Mouse (Mus musculus) cerebellum, adult (tissue): ENCODE measurements at regions not wholly inside any gene's neighbourhood (a gene's known extent, or its start where the extent isn't known, plus 50 kb on each side); places are given as distances from the start of the nearest gene placed in this dataset.

Experiments used
- ATAC-seq: cut with Nextera tagmentation; 2 replicates; pipeline ENCODE4 v1.9.2; 2017; ENCODE audit warnings: mild to moderate bottlenecking, moderate library complexity, mixed read lengths; ENCODE audit not compliant: insufficient number of reproducible peaks, low FRiP score, low TSS enrichment

DNA sequence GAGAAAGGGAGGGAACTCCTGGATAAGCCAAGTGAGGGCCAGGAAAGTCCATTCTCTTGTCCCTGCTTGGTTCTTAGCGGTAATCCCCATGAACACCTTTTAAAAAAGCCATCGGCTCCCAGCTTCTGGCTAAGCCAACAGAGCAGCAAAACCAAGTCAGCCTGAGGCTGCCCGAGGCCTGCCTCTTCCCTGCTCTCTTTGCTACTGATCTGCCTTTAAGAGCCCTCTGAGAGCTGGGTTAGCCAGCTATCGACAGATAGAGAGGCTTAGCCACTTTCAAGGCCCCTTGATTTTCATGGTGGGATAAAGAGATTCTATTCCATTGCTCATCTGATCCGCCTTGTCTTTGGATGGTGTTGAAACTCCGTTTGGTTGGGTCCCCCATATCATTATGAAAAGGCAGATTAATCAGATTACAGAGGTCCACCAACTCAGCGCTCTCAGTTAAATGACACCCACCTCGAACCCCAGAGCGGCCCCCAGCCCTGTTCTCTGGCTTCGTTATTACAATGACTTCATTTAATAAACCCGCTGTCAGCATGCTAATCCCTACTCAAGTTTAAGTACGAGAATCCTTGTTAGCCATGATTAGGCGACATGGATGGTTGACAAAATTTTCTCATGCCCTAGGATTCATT, 66.1 kb downstream of the Slc4a3 start:
- no peak for ATAC-seq

DNA sequence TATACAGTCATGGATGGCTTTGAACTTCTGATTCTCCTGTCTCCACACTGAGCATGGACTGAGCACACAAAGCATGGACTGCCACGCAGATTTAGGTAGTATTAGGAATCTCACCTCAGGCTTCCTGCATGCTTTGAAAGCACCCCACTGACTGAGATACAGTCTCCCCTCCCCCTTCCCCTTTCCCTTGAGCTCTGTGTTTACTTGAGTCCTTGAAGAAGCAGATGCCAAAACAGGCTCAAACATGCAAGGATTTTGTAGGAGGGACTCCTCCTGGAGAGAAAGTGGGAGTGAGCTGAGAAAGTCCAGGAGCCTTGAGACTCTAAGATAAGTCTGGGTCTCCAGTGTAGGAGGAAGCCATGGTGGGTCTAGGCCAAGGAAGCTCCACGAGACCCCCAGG, 67.1 kb downstream of the Slc4a3 start:
- ATAC-seq, result no peak

DNA sequence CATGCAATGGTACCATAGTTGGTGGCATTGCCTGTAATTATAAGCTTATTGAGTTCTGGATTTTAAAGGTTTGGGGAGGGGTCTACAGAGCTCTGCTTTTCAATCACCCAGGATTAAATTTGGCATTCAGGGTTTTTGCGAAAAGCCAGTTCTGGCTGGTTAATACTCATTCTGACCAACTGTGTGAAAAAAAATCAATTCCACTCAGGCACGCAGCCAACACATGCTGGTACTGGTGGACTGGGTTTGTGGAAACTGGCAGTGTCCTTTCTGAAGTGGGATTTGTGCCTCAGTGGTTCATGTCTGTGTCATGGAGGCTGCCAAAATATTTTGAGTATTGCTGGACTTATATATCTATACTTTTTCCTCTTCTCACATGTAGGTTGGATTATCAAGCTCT, 70.9 kb downstream of the Slc4a3 start:
- ATAC-seq, result no peak

DNA sequence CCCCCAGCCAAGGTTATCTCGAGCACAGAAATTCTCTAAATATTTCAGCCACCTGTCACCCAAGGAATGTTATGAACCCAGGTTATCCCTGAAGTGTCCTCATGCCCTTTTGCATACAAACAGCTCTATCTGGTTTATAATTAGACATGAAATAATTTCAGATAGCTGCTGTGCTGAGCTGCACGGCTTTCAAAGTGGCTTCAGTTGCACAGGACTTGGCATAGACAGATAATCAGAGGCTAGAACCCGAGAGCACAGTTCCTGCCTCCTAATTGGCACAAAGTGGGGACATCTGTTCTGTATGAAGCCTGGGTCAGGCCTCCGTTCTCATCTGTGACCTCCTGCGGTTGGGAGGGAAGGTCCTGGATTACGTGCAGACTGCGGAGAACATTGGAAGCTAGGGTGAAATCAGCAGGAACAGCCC, 72.3 kb downstream of the Slc4a3 start:
- peak; percentile 52 for ATAC-seq

DNA sequence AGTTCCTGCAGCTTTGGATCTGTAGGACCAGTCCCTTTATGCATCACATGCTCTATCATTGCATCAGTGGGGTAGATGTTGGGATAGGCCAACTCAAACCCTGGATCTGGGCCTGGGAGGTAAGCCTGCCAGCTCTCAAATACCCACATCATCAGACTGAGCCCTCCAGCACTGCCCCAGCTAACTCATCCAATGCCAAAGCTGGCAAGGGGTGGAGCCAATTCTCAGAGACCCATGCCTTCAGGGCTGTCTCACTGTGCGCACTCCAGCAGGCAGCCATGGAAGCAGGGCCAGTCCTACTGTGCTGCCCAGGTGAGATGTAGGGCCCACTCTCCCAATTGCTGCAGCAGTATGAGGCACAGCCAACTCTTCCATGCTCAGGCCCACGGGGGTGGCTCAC, 84.2 kb downstream of the Slc4a3 start:
- no peak for ATAC-seq

DNA sequence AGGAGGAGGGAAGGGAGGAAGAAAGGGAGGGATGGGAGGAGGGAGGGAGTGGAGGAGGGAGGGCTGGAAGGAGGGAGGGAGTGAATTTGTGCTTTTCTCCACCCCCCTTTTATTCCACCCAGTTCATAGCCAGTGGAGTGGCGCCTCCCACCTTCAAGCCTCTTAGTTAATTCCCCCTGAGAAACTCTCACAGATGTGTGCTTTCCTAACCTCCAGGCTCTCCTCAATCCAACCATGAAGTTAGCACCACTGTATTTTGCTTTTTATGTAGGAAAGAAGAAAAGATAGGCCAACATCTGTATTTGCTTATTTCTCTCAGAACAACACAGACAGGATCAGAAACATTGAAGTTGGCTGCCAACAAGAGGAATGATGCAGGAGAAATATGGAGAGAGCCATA, 85.7 kb downstream of the Slc4a3 start:
- ATAC-seq, result no peak

DNA sequence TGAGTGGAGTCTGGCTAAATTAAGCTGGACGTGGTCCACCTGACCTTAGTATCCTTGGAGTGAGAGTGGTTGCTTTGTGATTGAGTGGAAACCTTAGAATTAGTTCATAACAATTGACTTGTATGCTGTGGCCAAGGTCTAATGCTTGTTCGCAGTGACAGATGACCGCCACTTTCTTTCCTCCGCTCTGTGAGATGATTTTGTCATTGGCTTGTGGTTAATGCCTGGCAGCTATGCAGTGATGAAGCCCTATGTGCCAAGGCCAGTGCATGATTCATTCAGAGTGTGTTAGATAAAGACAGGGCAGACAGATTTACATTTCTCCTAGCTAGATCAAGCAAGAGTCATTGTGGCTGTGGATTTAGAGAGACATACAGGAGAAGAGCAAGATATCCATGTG, 89.5 kb downstream of the Slc4a3 start:
- ATAC-seq, result no peak

DNA sequence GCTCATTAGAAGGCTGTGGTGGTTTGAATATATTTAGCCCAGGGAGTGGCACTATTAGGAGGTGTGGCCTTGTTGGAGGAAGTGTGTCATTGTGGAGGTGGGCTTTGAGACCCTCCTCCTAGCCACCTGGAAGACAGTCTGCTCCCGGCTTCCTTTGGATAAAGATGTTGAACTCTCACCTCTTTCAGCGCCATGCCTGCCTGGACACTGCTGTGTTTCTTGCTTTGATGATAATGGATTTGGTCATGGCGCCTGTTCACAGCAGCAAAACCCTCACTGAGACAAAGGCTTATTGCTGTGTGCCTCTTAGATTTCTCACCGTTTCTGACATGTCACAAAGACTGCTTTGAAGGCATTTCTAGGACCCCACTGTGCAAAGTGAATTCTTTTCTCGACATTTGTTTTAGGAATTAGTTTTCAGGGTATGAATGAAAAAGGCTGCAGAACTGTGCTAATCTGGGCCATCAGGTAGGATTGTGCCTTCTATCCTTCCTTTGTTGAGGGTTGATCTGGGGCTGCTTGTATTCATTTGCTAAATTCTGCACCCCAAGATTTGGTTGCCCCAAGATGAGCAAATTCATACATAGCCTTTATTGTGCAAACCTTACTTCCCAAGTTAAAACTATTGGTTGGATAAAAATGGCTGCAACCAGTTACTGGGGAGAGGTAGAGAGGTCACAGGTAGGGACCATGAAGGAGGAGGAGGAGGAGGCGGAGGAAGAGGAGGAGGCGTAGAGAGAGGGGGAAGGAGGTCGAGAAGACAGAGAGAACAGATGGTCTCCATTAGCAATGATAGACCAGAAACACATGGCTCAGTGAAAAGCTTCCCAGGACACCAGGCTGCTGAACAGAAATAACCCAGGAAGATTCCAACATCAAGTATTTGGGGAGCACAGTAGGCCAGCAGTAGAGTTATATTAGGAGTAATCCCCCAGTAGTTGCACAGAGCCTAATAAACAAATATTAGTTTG, 93.2 kb downstream of the Slc4a3 start:
- no peak for ATAC-seq

DNA sequence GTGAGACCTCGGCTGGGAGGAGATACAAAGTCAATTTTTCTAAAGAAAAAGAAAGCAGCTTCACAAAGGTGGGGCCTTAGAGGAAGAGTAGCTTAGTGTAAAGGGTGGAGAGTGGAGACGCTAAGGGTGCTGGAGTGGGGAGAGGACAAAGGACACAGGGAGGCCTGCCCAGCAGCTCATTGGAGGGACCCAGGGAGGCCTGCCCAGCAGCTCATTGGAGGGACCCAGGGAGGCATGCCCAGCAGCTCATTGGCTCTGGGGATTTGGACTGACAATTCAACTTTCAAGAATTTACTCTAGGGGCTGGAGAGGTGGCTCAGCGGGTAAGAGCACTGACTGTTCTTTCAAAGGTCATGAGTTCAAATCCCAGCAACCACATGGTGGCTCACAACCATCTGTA, 96.4 kb downstream of the Slc4a3 start:
- ATAC-seq, result no peak

DNA sequence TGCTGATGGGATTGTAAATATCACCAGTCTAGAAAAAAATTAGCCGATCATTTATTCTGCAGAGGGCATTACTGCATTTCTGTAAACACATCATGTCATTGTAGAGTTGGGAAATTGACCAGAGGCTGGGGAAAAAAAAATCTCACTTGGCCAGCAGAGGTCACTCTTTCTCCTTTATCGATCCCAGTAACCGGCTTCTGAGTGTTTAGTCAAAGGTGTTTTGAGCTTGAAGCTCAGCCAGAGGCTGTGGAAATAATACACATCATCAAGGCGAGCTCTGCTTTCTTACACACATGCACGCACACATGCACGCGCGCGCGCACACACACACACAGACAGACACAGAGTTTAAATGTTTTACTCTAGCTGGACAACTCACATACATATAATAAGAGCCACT, 106.5 kb downstream of the Slc4a3 start:
- ATAC-seq, result no peak

DNA sequence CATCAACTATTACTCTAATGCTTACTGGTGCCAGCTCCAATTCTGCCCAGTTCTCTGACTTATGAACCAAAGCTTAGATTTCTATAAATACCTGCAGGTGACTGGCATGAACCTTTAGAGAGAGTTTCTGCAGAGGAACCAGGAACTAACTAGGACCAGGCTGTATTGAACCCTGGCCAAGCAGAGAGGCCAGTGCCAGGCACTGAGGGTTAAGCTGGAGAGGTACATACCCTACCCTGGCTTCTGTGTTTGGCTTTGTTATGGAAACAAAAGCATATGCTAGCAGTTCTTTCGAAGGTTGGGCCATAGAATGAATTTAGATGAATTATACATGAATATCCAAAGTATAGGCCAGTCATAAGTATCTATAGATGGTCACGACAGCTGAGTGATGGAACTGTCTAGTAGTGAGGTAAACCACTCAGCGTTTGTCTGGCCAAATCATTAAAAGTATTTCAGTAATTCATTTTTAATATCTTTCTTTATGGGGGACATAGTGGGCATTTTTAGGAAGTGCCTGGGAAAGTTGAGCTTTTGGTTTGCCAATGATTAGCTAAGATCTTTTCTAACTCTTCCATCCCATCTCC, 107.0 kb downstream of the Slc4a3 start:
- ATAC-seq, result no peak

DNA sequence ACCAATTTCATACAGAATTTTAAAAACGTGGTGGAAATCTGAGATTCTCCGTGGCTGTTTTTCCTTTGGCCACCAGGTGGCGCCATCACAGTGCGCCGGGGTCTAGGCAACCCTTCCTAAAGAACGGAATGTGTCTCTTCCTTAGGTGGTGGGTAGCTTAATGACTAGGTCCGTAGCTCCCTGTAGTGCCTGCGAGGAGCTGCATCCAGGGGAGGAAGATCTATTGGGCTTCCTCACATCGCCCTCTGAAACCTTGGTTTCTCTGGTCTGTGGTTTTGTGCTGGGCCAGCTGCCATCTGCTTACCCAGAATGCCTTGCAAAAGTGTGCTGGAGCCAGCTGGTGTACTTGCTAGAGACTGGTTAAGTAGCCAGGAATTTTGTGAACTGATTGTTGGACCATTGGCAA, 107.6 kb downstream of the Slc4a3 start:
- peak; percentile 64; the same call in 1 of the 2 replicates for ATAC-seq

DNA sequence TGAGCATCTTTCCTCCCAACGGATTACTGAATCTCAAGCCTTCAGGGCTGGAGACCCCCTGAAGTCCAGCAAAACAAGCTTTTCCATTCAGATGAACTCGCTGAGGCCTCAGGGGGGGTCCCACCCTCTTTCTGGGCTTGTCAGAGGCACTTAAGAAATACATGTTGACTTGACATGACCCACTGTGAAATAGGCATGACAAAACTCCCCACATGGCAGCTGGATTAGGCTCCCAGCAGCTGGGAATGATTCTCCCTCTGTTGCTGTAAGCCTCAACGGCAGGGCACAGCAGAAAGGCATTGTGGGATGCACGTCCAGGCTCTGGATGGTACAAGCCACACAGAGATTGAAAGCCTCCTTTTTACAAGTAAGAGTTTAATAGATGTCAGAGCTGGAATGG, 110.5 kb downstream of the Slc4a3 start:
- ATAC-seq, result no peak

DNA sequence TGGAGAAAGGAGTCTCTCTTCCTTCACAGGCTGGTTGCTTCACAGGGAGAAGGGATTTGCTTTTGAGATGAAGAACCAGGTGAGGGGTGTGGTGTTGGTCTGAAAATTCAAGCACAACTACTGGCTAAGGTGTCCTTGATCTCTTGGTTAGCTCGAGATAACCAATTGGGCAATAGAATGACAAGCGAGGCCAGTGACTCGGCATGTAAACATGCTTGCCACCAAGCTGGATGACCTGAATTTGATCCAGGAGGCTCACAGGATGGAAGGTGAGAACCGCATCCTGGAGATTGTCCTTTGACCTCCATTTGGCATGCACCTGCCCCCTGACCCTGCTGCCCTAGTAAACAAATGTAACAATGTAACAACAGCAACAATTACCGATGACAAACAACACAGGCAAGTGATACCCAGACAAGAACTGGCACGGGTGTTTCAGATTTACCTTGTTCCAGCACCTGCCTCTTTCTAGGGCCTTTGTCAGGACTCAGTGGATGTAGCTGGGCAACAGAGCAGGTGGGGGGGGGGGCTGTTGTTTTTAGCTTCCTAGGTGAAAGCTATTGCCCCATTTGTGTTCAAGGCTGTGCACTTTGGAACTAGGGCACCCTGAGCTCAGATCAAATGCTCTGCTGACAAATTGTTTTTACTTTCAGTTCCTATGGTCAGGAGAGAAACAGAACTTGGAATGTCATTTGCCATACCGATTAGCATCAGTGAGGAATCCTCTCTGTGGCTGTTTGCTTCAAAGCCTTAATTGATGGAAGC, 114.5 kb downstream of the Slc4a3 start:
- ATAC-seq, result no peak

DNA sequence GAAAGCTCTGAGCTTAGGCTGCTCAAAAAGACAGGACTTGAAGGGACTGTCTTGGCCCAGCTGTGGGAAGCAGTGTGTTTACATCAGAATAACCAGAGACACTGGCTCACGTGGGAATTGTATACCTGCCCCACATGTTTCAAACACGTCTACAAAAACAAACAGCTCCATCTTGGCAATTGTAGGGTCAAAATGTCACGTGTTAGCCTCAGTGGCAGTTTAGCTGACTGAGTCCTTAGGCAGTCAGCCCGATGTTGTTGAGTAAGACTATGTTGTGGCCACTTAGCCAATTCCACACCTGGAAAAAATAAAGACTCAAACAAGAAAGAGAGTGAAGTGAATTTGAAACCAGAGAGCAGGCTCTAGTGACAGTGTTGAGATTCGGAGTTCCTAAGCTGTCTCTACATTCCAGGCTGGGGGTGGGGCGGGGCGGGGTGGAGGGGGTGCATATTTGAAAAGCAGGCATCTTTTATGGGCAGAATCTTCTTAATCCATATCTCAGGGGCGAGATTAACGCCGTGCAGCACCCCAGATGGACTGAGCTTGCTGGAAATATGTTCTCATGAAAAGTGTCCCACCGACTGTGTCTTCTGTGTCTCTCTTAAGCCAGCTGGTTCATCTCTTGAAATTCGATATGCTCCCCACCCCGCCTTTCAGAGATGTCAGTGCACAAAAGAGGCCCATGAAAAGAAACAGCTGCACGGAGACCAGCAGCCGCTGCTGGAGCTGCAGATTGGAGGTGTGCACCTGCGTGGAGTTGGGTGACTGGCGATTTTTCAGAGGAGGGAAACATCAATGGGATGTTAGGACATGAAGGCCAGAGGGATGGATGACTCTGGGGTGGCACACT, 116.3 kb downstream of the Slc4a3 start:
- no peak for ATAC-seq

DNA sequence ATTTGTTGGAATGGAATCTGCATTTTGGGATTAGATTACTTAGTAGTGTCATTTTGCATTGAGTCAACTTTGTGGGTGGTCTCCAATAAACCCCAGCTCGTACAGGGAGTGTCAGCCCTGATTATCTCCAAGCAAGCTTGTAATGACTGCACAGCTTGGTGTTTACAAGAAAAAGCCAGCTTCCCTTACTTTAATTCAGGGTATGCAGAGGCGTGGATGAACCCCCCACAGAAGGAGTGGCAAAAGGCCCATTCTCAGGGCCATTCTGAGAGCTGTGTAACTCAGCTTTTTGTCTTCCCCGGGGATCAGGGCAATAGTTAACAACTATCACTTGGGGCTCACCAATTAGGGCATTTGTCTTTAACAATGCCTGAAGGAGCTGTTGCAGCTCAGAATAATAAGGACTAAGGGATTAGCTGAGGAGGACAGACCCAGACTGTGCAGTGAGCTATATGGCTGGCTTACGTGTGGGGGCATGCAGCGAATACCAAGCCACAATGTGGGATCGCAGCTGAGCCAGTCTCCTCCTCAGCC, 121.7 kb downstream of the Slc4a3 start:
- ATAC-seq, result no peak

DNA sequence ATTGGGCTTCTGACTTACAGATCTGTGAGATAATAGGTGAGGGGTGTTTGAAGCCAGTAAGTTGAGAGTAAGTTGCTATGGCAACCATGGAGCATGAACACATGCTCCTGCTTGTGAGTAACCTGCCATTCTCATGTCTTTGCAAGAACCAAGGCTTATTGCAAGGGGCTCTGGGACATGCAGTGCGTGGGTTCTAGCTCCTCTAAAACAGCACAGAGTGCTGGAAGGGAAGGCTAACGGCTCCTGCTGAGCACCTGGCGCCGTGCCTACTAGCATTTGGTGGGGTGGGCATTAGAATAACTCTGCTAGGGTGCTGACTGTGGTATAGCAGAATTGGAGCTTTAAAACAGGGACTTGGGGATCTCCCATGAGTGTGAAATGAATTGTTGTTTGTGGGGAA, 130.2 kb downstream of the Slc4a3 start:
- no peak for ATAC-seq

DNA sequence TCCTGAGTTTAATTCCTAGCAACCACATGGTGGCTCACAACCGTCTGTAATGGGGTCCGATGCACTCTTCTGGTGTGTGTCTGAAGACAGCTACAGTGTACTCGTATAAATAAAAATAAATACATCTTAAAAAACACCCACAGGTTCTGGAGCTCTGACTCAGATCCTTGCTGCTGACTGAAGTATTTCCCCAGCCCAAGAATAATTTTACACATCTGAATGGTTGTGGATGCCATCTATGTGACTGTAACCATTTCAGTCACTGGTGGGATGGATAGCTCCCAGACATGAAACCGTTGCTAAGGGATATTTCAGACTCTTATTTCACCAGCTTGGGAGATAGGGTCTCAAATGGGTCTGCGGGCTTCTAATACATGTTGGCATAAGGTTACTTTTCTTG, 131.6 kb downstream of the Slc4a3 start:
- no peak for ATAC-seq

DNA sequence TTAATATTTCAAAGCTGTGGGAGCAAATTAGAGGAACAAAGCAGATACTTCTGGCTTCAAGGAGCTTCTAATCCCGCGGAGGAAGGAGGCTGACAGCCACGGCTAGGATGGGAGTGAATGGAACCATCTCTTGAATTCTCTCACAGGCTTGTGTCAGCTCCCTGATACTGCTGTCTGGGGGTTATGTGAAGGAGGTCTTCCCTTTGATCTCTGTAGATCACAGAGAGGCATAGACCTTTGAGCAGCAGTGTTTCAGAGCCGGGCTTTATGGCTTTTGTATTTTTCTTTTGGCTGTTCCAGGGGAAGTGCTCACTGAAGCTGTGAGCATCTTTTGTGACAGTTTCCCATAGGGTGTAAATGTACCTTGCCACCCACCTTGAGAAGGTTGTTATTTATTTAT, 132.2 kb downstream of the Slc4a3 start:
- ATAC-seq, result no peak

DNA sequence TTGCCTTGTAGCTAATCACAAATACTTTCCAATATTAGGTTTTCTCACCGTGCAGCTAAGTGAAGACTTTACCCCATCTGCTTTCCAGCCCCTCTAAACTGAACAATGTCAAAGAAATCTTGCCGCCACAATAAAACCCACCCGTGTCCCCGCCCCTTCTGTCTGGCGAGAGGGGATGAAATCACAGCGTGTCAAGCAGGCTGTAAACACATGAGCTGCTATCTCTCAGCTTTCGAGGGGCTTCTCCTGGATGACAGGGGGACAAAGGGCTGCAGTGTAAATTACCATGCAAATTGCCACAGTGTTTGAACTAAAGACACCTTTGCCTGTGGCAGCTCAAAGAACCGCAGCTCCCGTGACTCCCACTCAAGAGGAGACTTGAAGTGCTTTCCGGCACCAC, 134.3 kb downstream of the Slc4a3 start:
- no peak for ATAC-seq
